Mouse (Mus musculus): Measurements from ENCODE around the gene Bbs1. TPM values are rescaled to one million over a fixed set of nuclear protein-coding genes. Genes with fewer than 3 reads are reported as not detected.

Gene Bbs1
- polyA plus RNA-seq, 1 experiment, result 17.6 TPM

- Histone ChIP-seq H3K4me3 (replicated peaks; ENCODE audit: insufficient read depth, low read depth, low read length) (no peak overlapping the region), H3K27ac (ENCODE audit: insufficient read depth, low read length) (no peak overlapping the region), H3K27me3 (ENCODE audit: control insufficient read depth, insufficient read depth, low read length) (no peaks in the 10 kb centered on the region; the same call in 1 of the 2 replicates), H3K4me1 (ENCODE audit: control insufficient read depth, insufficient read depth, low read length) (0 out of 2 replicates have a peak, but pooled peaks cover 3% of the 10 kb centered on the region)
- 71% methylated on average over 2 of the region's 2 CpGs for WGBS
- no peak for TF ChIP-seq CTCF (IDR thresholded peaks at IDR 0.05; ENCODE audit: borderline replicate concordance, insufficient read depth, low read depth, low read length)
- DNase-seq, result no peak
Observed at GRCm38 (mm10) chr19:4842611-4843010, 63.8 kb downstream of the Bbs1 start.

DNA sequence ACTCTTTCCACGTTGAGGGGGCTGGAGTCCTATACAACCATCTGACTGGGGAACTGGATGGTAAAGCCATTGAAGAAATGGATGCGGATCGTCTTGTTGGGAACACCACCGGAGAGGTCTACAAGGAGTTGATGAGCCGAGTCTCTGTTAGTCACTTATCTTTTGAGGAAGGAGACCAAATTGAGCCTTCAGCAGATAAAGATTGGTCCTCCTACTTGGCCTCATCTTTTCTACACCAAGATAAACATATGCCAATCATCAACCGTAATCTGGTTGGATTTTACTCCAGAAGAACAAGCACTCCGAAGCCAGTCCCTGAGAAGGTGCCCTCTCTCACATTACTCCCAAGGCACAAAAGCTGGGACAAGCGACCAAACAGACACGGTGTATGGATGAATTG lies 65.6 kb downstream of the Bbs1 start:
- 85% methylated on average over 9 of the region's 9 CpGs for WGBS
- H3K4me1 ChIP-seq (ENCODE audit: control insufficient read depth, insufficient read depth, low read length), result 0 out of 2 replicates have a peak, but pooled peaks cover 3% of the 10 kb centered on the region
- H3K27ac ChIP-seq (ENCODE audit: insufficient read depth, low read length), result no peak overlapping the region
- no peaks in the 10 kb centered on the region for H3K27me3 ChIP-seq (ENCODE audit: control insufficient read depth, insufficient read depth, low read length)
- H3K4me3 ChIP-seq (replicated peaks; ENCODE audit: insufficient read depth, low read depth, low read length), result no peak overlapping the region
- DNase-seq, result no peak
- TF ChIP-seq CTCF (IDR thresholded peaks at IDR 0.05; ENCODE audit: borderline replicate concordance, insufficient read depth, low read depth, low read length) (no peak), POLR2A (IDR thresholded peaks at IDR 0.05; ENCODE audit: borderline replicate concordance, insufficient read depth, low read length) (no peak)

DNA sequence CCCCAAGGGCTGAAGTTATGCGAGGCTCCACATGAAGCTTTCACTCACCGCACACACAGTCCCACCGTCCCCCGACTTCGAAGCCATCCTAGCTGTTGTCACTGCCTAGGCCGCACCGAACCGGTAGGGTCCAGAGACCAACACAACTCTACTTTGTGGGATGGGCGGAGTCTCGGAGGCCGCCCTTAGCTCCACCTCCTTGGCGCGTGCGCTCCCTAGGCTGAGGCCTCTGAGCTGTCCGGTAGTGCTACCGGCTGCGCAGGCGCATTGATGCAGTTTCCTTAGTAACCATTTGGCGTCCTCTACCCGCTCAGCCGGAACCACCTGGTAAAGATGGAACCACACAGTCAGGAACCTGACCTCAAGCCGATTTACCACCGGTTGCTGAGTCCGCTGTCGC lies 67.3 kb downstream of the Bbs1 start, which contains the start of the genes Ccs and Ccdc87:
TSS of gene Ccs (minus strand) at position 184 of the 400 bp plus-strand sequence.
TSS of gene Ccdc87 (plus strand) at position 218 of the 400 bp plus-strand sequence.
- Histone ChIP-seq H3K4me3 (replicated peaks; ENCODE audit: insufficient read depth, low read depth, low read length) (peak within 1 kb of the TSS; percentile 92), H3K4me1 (ENCODE audit: control insufficient read depth, insufficient read depth, low read length) (0 out of 2 replicates have a peak, but pooled peaks cover 3% of the 10 kb centered on the region), H3K27ac (ENCODE audit: insufficient read depth, low read length) (no peak within 1 kb of the TSS), H3K27me3 (ENCODE audit: control insufficient read depth, insufficient read depth, low read length) (no peaks in the 10 kb centered on the region)
- peak; percentile 97 for DNase-seq
- TF ChIP-seq POLR2A (IDR thresholded peaks at IDR 0.05; ENCODE audit: borderline replicate concordance, insufficient read depth, low read length) (peak; percentile 54; the same call in 1 of the 2 replicates), CTCF (IDR thresholded peaks at IDR 0.05; ENCODE audit: borderline replicate concordance, insufficient read depth, low read depth, low read length) (no peak)
- under 1% methylated on average over 25 of the region's 25 CpGs for WGBS

- WGBS, result 24% methylated on average over 10 of the region's 10 CpGs
- Histone ChIP-seq H3K27me3 (ENCODE audit: control insufficient read depth, insufficient read depth, low read length) (no peaks in the 10 kb centered on the region), H3K4me3 (replicated peaks; ENCODE audit: insufficient read depth, low read depth, low read length) (peak overlapping the region; percentile 92), H3K27ac (ENCODE audit: insufficient read depth, low read length) (no peak overlapping the region), H3K4me1 (ENCODE audit: control insufficient read depth, insufficient read depth, low read length) (0 out of 2 replicates have a peak, but pooled peaks cover 3% of the 10 kb centered on the region)
- DNase-seq, result no peak
- TF ChIP-seq POLR2A (IDR thresholded peaks at IDR 0.05; ENCODE audit: borderline replicate concordance, insufficient read depth, low read length), result no peak
- no peak for TF ChIP-seq CTCF (IDR thresholded peaks at IDR 0.05; ENCODE audit: borderline replicate concordance, insufficient read depth, low read depth, low read length)
Observed at GRCm38 (mm10) chr19:4838526-4839140, 67.8 kb downstream of the Bbs1 start.

DNA sequence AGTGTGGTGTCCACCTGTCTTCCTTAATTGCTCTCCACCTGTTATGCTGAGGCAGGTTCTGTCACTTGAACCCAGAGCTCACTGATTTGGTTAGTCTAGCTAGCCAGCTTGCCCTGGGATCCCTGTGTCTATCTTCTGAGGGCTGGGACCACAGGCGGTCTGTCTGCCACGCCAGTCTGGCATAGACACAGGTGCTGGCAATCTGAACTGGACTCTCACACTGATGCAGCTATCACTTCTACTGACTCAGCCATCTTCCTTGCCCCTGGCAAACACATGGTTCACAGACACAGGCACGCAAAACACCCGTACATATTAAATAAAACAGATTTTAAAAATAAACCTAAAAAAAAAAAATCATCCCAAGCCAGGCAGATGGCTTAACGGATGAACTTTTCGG lies 69.4 kb downstream of the Bbs1 start:
- no peak overlapping the region for H3K27ac ChIP-seq (ENCODE audit: insufficient read depth, low read length)
- 0 out of 2 replicates have a peak, but pooled peaks cover 3% of the 10 kb centered on the region for H3K4me1 ChIP-seq (ENCODE audit: control insufficient read depth, insufficient read depth, low read length)
- TF ChIP-seq POLR2A (IDR thresholded peaks at IDR 0.05; ENCODE audit: borderline replicate concordance, insufficient read depth, low read length), result no peak
- TF ChIP-seq CTCF (IDR thresholded peaks at IDR 0.05; ENCODE audit: borderline replicate concordance, insufficient read depth, low read depth, low read length), result no peak
- WGBS, result 63% methylated on average over 6 of the region's 6 CpGs
- no peak overlapping the region for H3K4me3 ChIP-seq (replicated peaks; ENCODE audit: insufficient read depth, low read depth, low read length)
- H3K27me3 ChIP-seq (ENCODE audit: control insufficient read depth, insufficient read depth, low read length), result no peaks in the 10 kb centered on the region
- DNase-seq, result no peak

Other genes starting within 250 kb of the Bbs1 start
- 4.6 and 5.4 TPM in 2 replicates for gene Gm960, start 208.0 kb downstream of the Bbs1 start, polyA plus RNA-seq (2012; rRNA removed)
- 132 and 147 TPM in 2 replicates for gene Sptbn2, start 195.5 kb downstream of the Bbs1 start, polyA plus RNA-seq (2012; rRNA removed)
- gene Rbm4b, start 150.1 kb downstream of the Bbs1 start, polyA plus RNA-seq (2012; rRNA removed), result 29.8 and 30.5 TPM in 2 replicates
- gene Rbm4, start 112.7 kb downstream of the Bbs1 start, polyA plus RNA-seq (2012; rRNA removed), result 77.5 and 86.1 TPM in 2 replicates
- 14.4 and 17.9 TPM in 2 replicates for gene Gm21992, start 95.0 kb downstream of the Bbs1 start, polyA plus RNA-seq (2012; rRNA removed)
- 27.4 and 32.1 TPM in 2 replicates for gene Rbm14, start 95.0 kb downstream of the Bbs1 start, polyA plus RNA-seq (2012; rRNA removed)
- gene Ccs, start 67.3 kb downstream of the Bbs1 start, polyA plus RNA-seq (2012; rRNA removed), result 49.5 and 52.7 TPM in 2 replicates
- gene Ccdc87, start 67.3 kb downstream of the Bbs1 start, polyA plus RNA-seq (2012; rRNA removed), result 0.62 and 0.64 TPM in 2 replicates
- gene Ctsf, start 51.5 kb downstream of the Bbs1 start, polyA plus RNA-seq (2012; rRNA removed), result 211 and 216 TPM in 2 replicates
- gene Actn3, start 28.7 kb downstream of the Bbs1 start, polyA plus RNA-seq (2012; rRNA removed), result 1.7 and 2.0 TPM in 2 replicates
- gene Zdhhc24, start 28.0 kb downstream of the Bbs1 start, polyA plus RNA-seq (2012; rRNA removed), result 36.2 and 37.0 TPM in 2 replicates
- 61.0 and 61.2 TPM in 2 replicates for gene Dpp3, start 21.7 kb upstream of the Bbs1 start, polyA plus RNA-seq (2012; rRNA removed)
- 22.5 and 22.6 TPM in 2 replicates for gene Peli3, start 36.5 kb upstream of the Bbs1 start, polyA plus RNA-seq (2012; rRNA removed)
- gene Mrpl11, start 55.5 kb upstream of the Bbs1 start, polyA plus RNA-seq (2012; rRNA removed), result 68.5 and 74.2 TPM in 2 replicates
- gene Npas4, start 83.7 kb upstream of the Bbs1 start, polyA plus RNA-seq (2012; rRNA removed), result 2.5 and 2.9 TPM in 2 replicates
- gene Slc29a2, start 117.2 kb upstream of the Bbs1 start, polyA plus RNA-seq (2012; rRNA removed), result 23.8 and 24.0 TPM in 2 replicates
- 104 and 108 TPM in 2 replicates for gene B4gat1, start 132.2 kb upstream of the Bbs1 start, polyA plus RNA-seq (2012; rRNA removed)
- gene AC124502.3, start 132.3 kb upstream of the Bbs1 start, polyA plus RNA-seq (2012; rRNA removed), result 5.0 and 5.7 TPM in 2 replicates
- 17.6 and 20.8 TPM in 2 replicates for gene Brms1, start 134.7 kb upstream of the Bbs1 start, polyA plus RNA-seq (2012; rRNA removed)
- 2.8 and 3.7 TPM in 2 replicates for gene Rin1, start 143.9 kb upstream of the Bbs1 start, polyA plus RNA-seq (2012; rRNA removed)
- gene Cd248, start 161.4 kb upstream of the Bbs1 start, polyA plus RNA-seq (2012; rRNA removed), result 4.5 and 4.9 TPM in 2 replicates
- gene Tmem151a, start 178.9 kb upstream of the Bbs1 start, polyA plus RNA-seq (2012; rRNA removed), result 84.0 and 102 TPM in 2 replicates
- gene Yif1a, start 181.9 kb upstream of the Bbs1 start, polyA plus RNA-seq (2012; rRNA removed), result 98.4 and 103 TPM in 2 replicates
- gene Cnih2, start 191.9 kb upstream of the Bbs1 start, polyA plus RNA-seq (2012; rRNA removed), result 89.3 and 90.3 TPM in 2 replicates
- gene Rab1b, start 200.4 kb upstream of the Bbs1 start, polyA plus RNA-seq (2012; rRNA removed), result 191 and 195 TPM in 2 replicates
- 318 and 338 TPM in 2 replicates for gene Klc2, start 211.9 kb upstream of the Bbs1 start, polyA plus RNA-seq (2012; rRNA removed)